Mouse (Mus musculus) liver, embryonic 15.5 days (tissue): ENCODE data around the gene H2-Ab1. TPM values are rescaled to one million over a fixed set of nuclear protein-coding genes. Genes with fewer than 3 reads are reported as not detected.

ENCODE experiments used
- ATAC-seq: fragments of 200-750 bp; cut with Nextera tagmentation; 2 replicates; pipeline ENCODE4 v1.8.0; 2017; ENCODE audit warnings: moderate number of reproducible peaks, mild to moderate bottlenecking, moderate library complexity; ENCODE audit not compliant: insufficient read depth
- H3K27ac ChIP-seq: fragments of 300-500 bp; sonication (generic); replicated peaks from 2 replicates; pipeline ENCODE4 v1.5.1; 2015; ENCODE audit warnings: mild to moderate bottlenecking, inconsistent platforms
- H3K27me3 ChIP-seq: fragments of 300-500 bp; sonication (generic); 2 replicates; pipeline ENCODE4 v1.6.1; 2015; ENCODE audit warnings: mild to moderate bottlenecking, inconsistent platforms
- H3K36me3 ChIP-seq: fragments of 300-500 bp; sonication (generic); replicated peaks from 2 replicates; pipeline ENCODE4 v1.6.1; 2015; ENCODE audit warnings: moderate library complexity, mild to moderate bottlenecking, inconsistent platforms
- H3K4me1 ChIP-seq: fragments of 300-500 bp; sonication (generic); replicated peaks from 2 replicates; pipeline ENCODE4 v1.6.1; 2015; ENCODE audit warnings: inconsistent platforms
- H3K4me2 ChIP-seq: fragments of 300-500 bp; sonication (generic); 2 replicates; pipeline ENCODE4 v1.6.1; 2015; ENCODE audit warnings: moderate library complexity, mild to moderate bottlenecking, inconsistent platforms
- H3K4me3 ChIP-seq: fragments of 300-500 bp; sonication (generic); replicated peaks from 2 replicates; pipeline ENCODE4 v1.5.1; 2015; ENCODE audit warnings: mild to moderate bottlenecking, inconsistent platforms
- H3K9ac ChIP-seq: fragments of 300-500 bp; sonication (generic); 2 replicates; pipeline ENCODE4 v1.6.1; 2015; ENCODE audit warnings: moderate library complexity, mild to moderate bottlenecking, inconsistent platforms
- H3K9me3 ChIP-seq: fragments of 300-500 bp; sonication (generic); replicated peaks from 2 replicates; pipeline ENCODE4 v1.6.1; 2016; ENCODE audit warnings: inconsistent platforms
- WGBS: fragments of 180-500 bp; shearing (Covaris S2); methylation state at CpG from one replicate; pipeline ENCODE4 v1.1.7; 2015; ENCODE audit warnings: mixed read lengths; ENCODE audit not compliant: insufficient replicate concordance; 5-methylcytosine and 5-hydroxymethylcytosine counted together
- polyA plus RNA-seq: library from polyadenylated mRNA; unstranded; fragments of >200 nt; fragmentation: Nextera tagmentation; extraction: Ambion mirVana; gene quantifications from 2 replicates; pipeline ENCODE4 v1.2.1, GENCODE M21; 2015

The H2-Ab1 gene
- polyA plus RNA-seq = 6.6 and 9.3 TPM in 2 replicates

DNA sequence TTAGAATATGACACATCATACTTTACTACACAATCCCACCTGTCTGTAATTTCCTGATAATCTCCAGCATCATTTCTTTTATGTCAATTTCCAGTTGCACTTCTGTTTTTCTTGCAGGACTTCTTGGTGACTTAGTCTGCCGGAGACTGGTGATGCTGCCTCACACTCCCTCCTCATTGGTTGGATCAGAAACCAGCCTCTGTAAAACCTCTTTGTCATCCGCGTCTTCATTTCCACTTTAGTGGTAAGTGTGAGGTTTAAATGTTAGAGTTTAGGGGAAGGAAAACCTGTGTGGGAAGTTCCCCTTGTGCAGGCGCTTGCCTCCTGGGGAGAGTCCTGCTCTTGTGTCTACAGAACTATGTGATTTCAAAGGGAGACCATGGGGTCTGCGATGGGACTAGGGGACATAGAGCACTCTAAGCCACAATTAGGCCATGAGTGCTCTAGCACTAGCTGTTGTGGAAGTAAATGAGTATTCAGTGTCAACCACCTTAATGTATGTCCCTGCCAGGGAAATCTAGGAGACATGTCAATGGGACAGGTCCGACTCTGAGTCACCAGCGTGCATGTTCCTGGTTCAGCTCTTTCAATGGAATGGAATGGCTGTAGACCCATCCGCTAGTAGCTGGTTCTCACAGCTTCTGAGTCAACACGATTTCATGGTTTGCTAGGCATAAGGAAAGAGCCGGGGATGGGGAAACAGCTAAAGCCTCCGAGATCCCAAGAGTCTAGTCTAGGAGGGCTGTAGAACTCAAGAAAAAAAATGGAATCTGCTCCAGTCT, at the start of gene H2-Ab1:
Gene H2-Ab1, plus strand, starts transcription at position 96 of the 782 bp plus-strand sequence.
- no peak for ATAC-seq
- no peaks in the 10 kb centered on the region for H3K9me3 ChIP-seq
- no peaks in the 10 kb centered on the region for H3K36me3 ChIP-seq
- H3K27ac ChIP-seq = no peak within 1 kb of the TSS
- H3K4me3 ChIP-seq = no peak within 1 kb of the TSS
- no peak within 1 kb of the TSS for H3K4me2 ChIP-seq
- 44% methylated on average over 11 of the region's 11 CpGs for WGBS
- no peak within 1 kb of the TSS for H3K9ac ChIP-seq
- peaks cover 31% of the 10 kb centered on the region for H3K27me3 ChIP-seq
- peaks cover under 1% of the 10 kb centered on the region; the same call in 1 of the 2 replicates for H3K4me1 ChIP-seq

DNA sequence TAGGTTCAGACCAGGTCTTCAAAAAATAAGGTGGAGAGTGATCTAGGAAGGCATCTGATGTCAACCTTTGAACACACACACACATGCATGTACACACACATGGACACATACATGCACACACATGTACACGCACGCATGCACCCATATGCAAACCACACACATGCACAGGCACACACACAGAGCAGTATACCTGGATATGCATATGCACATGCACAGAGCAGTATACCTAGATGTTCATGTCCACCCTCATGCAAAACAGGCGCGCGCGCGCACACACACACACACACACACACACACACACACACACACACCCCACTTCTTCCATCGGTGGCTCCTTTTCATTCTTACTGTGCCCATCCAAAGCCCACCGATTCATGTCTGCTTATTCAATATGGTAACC, 49.6 kb upstream of the H2-Ab1 start:
- Histone ChIP-seq H3K27me3 (no peaks in the 10 kb centered on the region; the same call in 1 of the 2 replicates), H3K9ac (no peak overlapping the region), H3K9me3 (no peaks in the 10 kb centered on the region), H3K4me2 (no peak overlapping the region), H3K4me1 (peaks cover 46% of the 10 kb centered on the region), H3K4me3 (no peak overlapping the region), H3K36me3 (no peaks in the 10 kb centered on the region), H3K27ac (no peak overlapping the region)
- 93% methylated on average over 9 of the region's 9 CpGs for WGBS
- no peak for ATAC-seq

DNA sequence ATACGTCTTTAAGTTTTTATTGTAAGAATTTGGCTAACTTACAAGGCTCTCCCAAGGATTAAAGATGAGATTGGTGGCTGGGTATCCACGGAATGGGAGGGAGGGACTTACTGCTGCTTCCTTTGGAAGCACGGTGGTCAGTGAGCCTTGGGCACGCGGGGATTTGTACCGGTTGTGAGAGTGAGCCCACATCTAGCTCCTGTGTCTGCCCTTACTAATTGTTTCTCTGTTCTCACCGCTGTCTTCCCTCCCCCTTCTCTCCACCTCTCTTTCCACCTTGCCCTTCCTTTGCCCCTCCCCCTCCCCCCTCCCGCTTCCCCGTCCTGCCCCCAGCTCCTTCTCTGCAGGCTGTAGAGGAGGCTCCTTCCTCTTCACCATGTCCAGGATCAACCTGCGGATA, 49.1 kb upstream of the H2-Ab1 start:
- no peak overlapping the region for H3K4me2 ChIP-seq
- H3K27ac ChIP-seq = no peak overlapping the region
- H3K36me3 ChIP-seq = no peaks in the 10 kb centered on the region
- peaks cover 46% of the 10 kb centered on the region for H3K4me1 ChIP-seq
- no peak for ATAC-seq
- no peaks in the 10 kb centered on the region for H3K27me3 ChIP-seq
- no peaks in the 10 kb centered on the region for H3K9me3 ChIP-seq
- no peak overlapping the region for H3K4me3 ChIP-seq
- 30% methylated on average over 10 of the region's 10 CpGs for WGBS
- H3K9ac ChIP-seq = no peak overlapping the region

DNA sequence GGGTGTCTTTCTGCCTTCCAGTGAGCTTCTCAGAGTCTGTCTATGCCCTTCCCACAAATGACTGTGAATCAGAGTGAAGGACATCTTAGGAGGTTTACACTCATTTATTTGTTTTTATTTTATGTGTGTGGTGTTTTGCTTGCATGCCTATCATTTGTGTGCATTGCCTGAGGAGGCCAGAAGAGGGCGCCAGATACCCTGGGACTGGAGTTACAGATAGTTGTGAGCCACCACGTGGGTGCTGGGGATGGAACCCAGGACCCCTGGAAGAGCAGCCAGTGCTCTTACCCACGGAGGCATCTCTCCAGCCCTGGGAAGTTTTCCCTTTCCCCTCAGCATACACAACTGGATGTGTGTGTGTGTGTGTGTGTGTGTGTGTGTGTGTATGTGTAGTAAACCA, 47.8 kb upstream of the H2-Ab1 start:
- H3K36me3 ChIP-seq = no peaks in the 10 kb centered on the region
- no peak overlapping the region for H3K9ac ChIP-seq
- no peak overlapping the region for H3K4me2 ChIP-seq
- 36% methylated on average over 3 of the region's 3 CpGs for WGBS
- H3K9me3 ChIP-seq = no peaks in the 10 kb centered on the region
- H3K4me3 ChIP-seq = no peak overlapping the region
- peaks cover 4% of the 10 kb centered on the region; the same call in 1 of the 2 replicates for H3K27me3 ChIP-seq
- peaks cover 39% of the 10 kb centered on the region for H3K4me1 ChIP-seq
- ATAC-seq = no peak
- no peak overlapping the region for H3K27ac ChIP-seq

DNA sequence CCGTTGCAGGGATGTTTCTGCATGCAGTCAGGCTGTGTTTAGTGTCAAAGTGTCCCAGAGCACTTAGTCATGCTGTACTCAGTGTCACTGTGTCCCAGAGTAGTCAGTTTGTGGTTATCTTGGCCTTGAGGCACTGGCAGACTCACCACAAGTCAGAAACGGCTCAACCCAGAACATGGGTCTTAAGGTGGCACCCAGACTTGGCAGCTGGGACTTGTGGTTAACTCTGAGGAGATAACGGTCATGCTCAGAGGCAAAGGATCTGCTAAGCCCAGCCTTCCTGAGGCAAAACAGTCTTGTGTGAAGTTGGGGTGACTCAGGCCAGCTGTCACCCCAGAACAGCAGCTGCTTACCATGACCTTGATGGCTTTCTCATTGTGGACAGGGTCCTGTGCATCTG, 46.9 kb upstream of the H2-Ab1 start:
- Histone ChIP-seq H3K27ac (no peak overlapping the region; the same call in 1 of the 2 replicates), H3K4me3 (no peak overlapping the region), H3K36me3 (no peaks in the 10 kb centered on the region), H3K27me3 (peaks cover 4% of the 10 kb centered on the region; the same call in 1 of the 2 replicates), H3K4me1 (peaks cover 30% of the 10 kb centered on the region), H3K4me2 (no peak overlapping the region), H3K9ac (no peak overlapping the region), H3K9me3 (no peaks in the 10 kb centered on the region)
- WGBS = 13% methylated on average over 3 of the region's 3 CpGs
- peak; percentile 82 for ATAC-seq

DNA sequence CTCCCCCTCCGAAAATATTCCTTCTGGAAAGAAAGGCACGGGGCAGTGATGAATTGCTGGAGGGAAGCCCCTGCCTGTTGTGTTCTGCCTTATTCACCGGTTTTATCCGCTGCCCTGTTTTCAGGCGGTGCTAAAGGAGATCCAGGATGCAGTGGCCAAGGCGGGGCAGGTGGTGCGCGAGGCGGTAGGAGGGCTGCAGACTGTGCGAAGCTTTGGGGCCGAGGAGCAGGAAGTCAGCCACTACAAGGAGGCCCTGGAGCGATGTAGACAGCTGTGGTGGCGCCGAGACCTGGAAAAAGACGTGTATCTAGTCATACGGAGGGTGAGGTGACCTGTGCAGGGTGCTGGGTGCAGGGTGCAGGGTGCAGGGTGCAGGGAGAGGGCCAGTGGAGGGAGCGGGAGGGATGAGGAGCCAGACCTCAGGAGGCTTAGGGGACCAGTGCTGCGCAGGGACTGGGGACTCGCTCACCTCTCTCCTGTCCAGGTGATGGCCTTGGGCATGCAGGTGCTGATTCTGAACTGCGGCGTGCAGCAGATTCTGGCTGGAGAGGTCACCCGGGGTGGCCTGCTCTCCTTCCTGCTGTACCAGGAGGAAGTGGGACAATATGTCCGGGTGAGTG, 45.6 kb upstream of the H2-Ab1 start:
- H3K9ac ChIP-seq = no peak overlapping the region
- no peak for ATAC-seq

DNA sequence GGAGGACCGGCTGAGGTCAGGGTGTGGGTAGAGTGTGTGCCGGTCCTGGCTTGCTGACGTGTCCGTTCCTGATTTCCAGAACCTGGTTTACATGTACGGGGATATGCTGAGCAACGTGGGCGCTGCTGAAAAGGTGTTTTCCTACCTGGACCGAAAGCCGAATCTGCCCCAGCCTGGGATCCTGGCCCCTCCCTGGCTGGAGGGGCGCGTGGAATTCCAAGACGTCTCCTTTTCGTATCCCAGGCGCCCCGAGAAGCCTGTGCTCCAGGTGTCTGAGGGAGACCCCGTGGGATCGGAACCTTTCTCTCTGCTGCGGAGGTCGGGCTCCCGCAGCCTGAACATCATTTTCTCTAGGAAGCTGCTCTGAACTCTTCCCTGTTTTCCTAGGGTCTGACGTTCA, 43.6 kb upstream of the H2-Ab1 start:
- WGBS = 74% methylated on average over 21 of the region's 21 CpGs

More for the DNA sequence above, 45.6 kb upstream of the H2-Ab1 start:
- Histone ChIP-seq H3K27me3 (peaks cover 4% of the 10 kb centered on the region; the same call in 1 of the 2 replicates), H3K4me2 (no peak overlapping the region), H3K36me3 (no peaks in the 10 kb centered on the region), H3K9me3 (no peaks in the 10 kb centered on the region), H3K4me1 (peaks cover 20% of the 10 kb centered on the region; the same call in 1 of the 2 replicates), H3K27ac (no peak overlapping the region), H3K4me3 (no peak overlapping the region)
- 25% methylated on average over 23 of the region's 23 CpGs for WGBS

DNA sequence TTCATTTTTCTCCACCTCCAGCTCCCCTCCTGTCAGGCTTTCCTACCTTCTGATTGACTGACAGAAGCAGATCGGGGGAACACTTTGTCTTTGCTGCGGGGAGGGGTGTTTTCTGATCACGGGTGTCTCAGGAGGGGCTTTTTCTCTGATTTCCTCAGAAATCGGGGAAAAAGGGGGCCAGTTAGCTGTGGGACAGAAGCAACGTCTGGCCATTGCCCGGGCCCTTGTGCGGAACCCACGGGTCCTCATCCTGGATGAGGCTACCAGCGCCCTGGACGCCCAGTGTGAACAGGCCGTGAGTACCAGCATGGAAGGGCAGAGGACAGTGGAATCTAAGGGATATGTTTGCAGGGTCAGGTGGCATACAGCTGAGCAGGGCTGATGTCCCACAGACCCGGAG, 42.3 kb upstream of the H2-Ab1 start:
- H3K4me1 ChIP-seq = peaks cover 17% of the 10 kb centered on the region; the same call in 1 of the 2 replicates
- ATAC-seq = no peak
- no peak overlapping the region for H3K9ac ChIP-seq
- no peak overlapping the region for H3K4me3 ChIP-seq
- 76% methylated on average over 12 of the region's 12 CpGs for WGBS
- H3K36me3 ChIP-seq = no peaks in the 10 kb centered on the region
- H3K4me2 ChIP-seq = no peak overlapping the region
- H3K27ac ChIP-seq = no peak overlapping the region
- H3K27me3 ChIP-seq = peaks cover 4% of the 10 kb centered on the region; the same call in 1 of the 2 replicates
- no peaks in the 10 kb centered on the region for H3K9me3 ChIP-seq

More for the DNA sequence above, 43.6 kb upstream of the H2-Ab1 start:
- Histone ChIP-seq H3K4me3 (no peak overlapping the region), H3K27me3 (peaks cover 4% of the 10 kb centered on the region; the same call in 1 of the 2 replicates), H3K9ac (no peak overlapping the region), H3K27ac (no peak overlapping the region), H3K36me3 (no peaks in the 10 kb centered on the region), H3K4me1 (peaks cover 20% of the 10 kb centered on the region; the same call in 1 of the 2 replicates), H3K4me2 (no peak overlapping the region), H3K9me3 (no peaks in the 10 kb centered on the region)
- ATAC-seq = no peak

DNA sequence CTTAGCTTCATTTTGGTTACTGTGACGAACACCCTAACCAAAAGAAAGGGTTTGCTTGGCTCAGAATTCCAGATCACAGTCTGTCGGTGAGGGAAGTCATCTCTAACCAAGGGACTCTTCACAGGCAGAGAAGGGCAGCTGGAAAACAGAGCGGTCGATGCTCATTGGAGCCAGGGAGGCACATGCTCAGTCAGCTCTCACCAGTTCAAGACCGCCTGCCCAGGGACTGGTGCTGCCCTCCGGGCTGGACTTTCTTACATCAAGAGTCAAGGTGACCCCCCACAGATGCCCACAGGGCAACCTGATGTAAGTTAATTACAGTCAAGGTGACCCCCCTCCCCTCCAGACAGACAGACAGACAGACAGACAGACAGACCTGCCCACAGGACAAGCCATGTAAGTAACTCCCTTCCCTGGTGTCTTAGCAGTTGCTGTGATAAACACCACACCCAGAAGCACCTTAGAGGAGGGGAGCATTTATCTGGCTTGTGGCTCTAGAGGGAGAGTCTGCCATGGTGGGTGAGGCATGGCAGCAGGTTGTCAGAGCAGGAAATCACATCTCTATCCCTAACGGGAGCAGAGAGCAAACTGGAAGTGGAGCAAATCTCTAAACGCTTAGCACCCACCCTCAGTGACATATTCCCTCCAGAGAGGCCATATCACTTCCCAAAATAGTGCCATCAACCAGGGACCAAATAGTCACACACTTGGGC, 40.1 kb upstream of the H2-Ab1 start:
- Histone ChIP-seq H3K9ac (no peak overlapping the region), H3K4me3 (no peak overlapping the region), H3K4me2 (no peak overlapping the region), H3K4me1 (no peaks in the 10 kb centered on the region), H3K36me3 (no peaks in the 10 kb centered on the region), H3K27me3 (peaks cover 4% of the 10 kb centered on the region; the same call in 1 of the 2 replicates), H3K9me3 (no peaks in the 10 kb centered on the region), H3K27ac (no peak overlapping the region)
- WGBS = 59% methylated on average over 8 of the region's 8 CpGs
- ATAC-seq = no peak

DNA sequence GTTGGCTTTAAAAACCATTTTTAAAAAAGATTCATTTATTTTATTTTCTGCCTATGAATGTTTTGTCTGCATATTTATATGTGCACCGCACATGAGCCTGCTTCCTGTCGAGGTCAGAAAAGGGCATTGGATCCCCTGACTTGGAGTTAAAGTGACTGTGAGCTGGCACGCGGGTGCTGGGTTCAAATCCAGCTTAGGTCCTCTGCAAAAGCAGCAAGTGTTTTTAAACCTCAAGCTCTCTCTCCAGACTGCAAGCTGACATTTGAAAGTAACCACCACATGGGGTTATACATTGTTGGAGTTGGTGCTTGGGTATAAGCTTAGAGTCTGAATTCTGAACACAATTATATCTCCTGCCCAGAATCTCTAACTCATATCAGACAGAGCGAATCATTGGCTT, 39.5 kb upstream of the H2-Ab1 start:
- 75% methylated on average over 5 of the region's 5 CpGs for WGBS
- Histone ChIP-seq H3K4me1 (no peaks in the 10 kb centered on the region), H3K27ac (no peak overlapping the region), H3K4me3 (no peak overlapping the region), H3K36me3 (no peaks in the 10 kb centered on the region), H3K9ac (no peak overlapping the region), H3K4me2 (no peak overlapping the region), H3K27me3 (peaks cover 4% of the 10 kb centered on the region; the same call in 1 of the 2 replicates), H3K9me3 (no peaks in the 10 kb centered on the region)
- ATAC-seq = no peak

DNA sequence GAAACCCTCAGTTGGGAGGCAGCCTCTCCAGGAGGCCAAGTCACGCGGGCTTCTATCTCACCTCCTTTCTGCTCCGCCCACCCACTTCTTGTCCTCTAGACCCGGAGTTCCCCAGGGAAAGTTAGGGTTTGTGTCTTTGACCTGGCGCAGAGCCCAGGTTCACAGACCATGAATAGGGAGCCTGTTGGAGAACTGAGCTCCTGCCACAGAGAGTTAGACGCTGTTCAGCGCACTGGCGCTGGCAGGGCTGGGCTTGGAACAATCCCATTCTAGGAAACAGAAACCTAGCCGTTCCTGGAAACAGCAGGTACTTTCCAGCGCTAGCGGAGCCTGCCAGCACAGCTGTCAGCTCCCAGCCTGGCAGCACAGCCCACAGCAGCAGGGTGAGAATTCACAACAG, 38.8 kb upstream of the H2-Ab1 start:
- H3K27me3 ChIP-seq = peaks cover 4% of the 10 kb centered on the region; the same call in 1 of the 2 replicates
- no peak for ATAC-seq
- H3K4me3 ChIP-seq = no peak overlapping the region
- no peaks in the 10 kb centered on the region for H3K9me3 ChIP-seq
- no peak overlapping the region for H3K4me2 ChIP-seq
- WGBS = 79% methylated on average over 11 of the region's 11 CpGs
- no peak overlapping the region for H3K27ac ChIP-seq
- no peaks in the 10 kb centered on the region for H3K4me1 ChIP-seq
- no peak overlapping the region for H3K9ac ChIP-seq
- H3K36me3 ChIP-seq = no peaks in the 10 kb centered on the region
